ENCODE assay signal across 23 mouse cellular contexts in the genomic region with DNA sequence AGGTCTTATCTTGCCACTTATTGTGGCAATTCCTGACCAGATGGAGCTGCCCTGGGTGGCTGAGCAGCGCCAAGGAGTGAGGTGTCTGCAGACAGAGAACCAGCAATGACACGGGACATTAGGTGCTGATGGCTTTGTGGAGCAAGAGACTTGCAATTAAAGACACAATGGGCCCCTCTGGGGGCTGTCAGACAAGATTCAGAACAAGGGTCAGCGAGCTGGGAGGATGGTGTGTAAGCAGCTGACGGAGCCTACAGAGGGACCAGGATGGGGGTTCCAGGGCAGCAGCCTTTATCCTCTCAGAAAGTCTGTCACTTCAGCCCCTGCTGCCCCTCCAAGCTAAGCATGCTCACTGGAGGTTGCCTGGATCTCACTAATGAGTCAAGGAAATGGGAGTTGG.
A peak's percentile ranks its signal among the peaks of the same experiment; 100 is the strongest.
DNase-seq lines count a peak whose midpoint lies in the region; ATAC-seq lines count a peak whose summit lies in the region.
"Had no signal": no experiment of that assay in that cellular context is flagged by ENCODE, and none has a peak within 500 bp of the region (broad histone marks: within the 10 kb centered on the region; RNA-seq: fewer than 3 reads in every experiment).

No protein-coding gene starts in this region.

- WGBS in forebrain, embryonic 13.5 days: 30% methylated on average over 4 of the region's 4 CpGs
- 34% methylated on average over 4 of the region's 4 CpGs for WGBS in forebrain, embryonic 16.5 days
- 54% methylated on average over 4 of the region's 4 CpGs for WGBS in midbrain, embryonic 11.5 days
- 41% methylated on average over 4 of the region's 4 CpGs for WGBS in midbrain, embryonic 15.5 days
- WGBS in liver, embryonic 11.5 days: 39% methylated on average over 4 of the region's 4 CpGs

- H3K27me3 ChIP-seq in forebrain, embryonic 13.5 days: peaks cover 12% of the 10 kb centered on the region; the same call in 1 of the 2 replicates
- no peaks in the 10 kb centered on the region for H3K27me3 ChIP-seq in forebrain, embryonic 16.5 days (replicated peaks; ENCODE audit: control insufficient read depth, insufficient read depth, low read length)
- peaks cover 3% of the 10 kb centered on the region; the same call in 1 of the 2 replicates for H3K27me3 ChIP-seq in midbrain, embryonic 11.5 days (ENCODE audit: control insufficient read depth, insufficient read depth, low read length)
- H3K27me3 ChIP-seq in midbrain, embryonic 15.5 days (replicated peaks): no peaks in the 10 kb centered on the region
- peaks cover 18% of the 10 kb centered on the region for H3K27me3 ChIP-seq in liver, embryonic 11.5 days (replicated peaks; ENCODE audit: control insufficient read depth, insufficient read depth, low read length)
- H3K27me3 ChIP-seq: forebrain, embryonic 15.5 days had no signal

- no peak overlapping the region for H3K4me3 ChIP-seq in forebrain, embryonic 13.5 days
- H3K4me3 ChIP-seq in forebrain, embryonic 16.5 days (replicated peaks; ENCODE audit: low read length): no peak overlapping the region
- no peak overlapping the region for H3K4me3 ChIP-seq in midbrain, embryonic 11.5 days (ENCODE audit: low read depth, low read length)
- no peak overlapping the region for H3K4me3 ChIP-seq in midbrain, embryonic 15.5 days
- no peak overlapping the region for H3K4me3 ChIP-seq in liver, embryonic 11.5 days (ENCODE audit: low read depth, low read length)
- H3K4me3 ChIP-seq: embryonic facial prominence, embryonic 12.5 days; embryonic facial prominence, embryonic 15.5 days; forebrain, embryonic 15.5 days; heart, adult 2 months; heart, embryonic 10.5 days; heart, embryonic 13.5 days; hindbrain, embryonic 12.5 days; hindbrain, embryonic 15.5 days; intestine, embryonic 15.5 days had no signal

- peaks cover 51% of the 10 kb centered on the region for H3K4me1 ChIP-seq in forebrain, embryonic 13.5 days
- peaks cover 42% of the 10 kb centered on the region for H3K4me1 ChIP-seq in forebrain, embryonic 16.5 days (replicated peaks; ENCODE audit: control insufficient read depth, insufficient read depth, low read length)
- H3K4me1 ChIP-seq in midbrain, embryonic 11.5 days (ENCODE audit: control insufficient read depth, insufficient read depth, low read length): peaks cover 9% of the 10 kb centered on the region; the same call in 1 of the 2 replicates
- peaks cover 30% of the 10 kb centered on the region for H3K4me1 ChIP-seq in midbrain, embryonic 15.5 days
- H3K4me1 ChIP-seq in liver, embryonic 11.5 days (replicated peaks; ENCODE audit: control insufficient read depth, insufficient read depth, low read length): no peaks in the 10 kb centered on the region
- H3K4me1 ChIP-seq: embryonic facial prominence, embryonic 12.5 days; heart, embryonic 10.5 days; heart, embryonic 13.5 days; intestine, embryonic 15.5 days had no signal

- DNase-seq in midbrain, embryonic 11.5 days (ENCODE audit: low spot score, missing footprints): peak; percentile 53
- DNase-seq in retina, embryonic 14.5 days (ENCODE audit: low spot score): peak; percentile 63
- DNase-seq in liver, embryonic 11.5 days (ENCODE audit: low spot score): no peak
- DNase-seq: adrenal gland, adult 2 months; cerebellum, adult 2 months; cerebellum, adult 9-11 months; gastrocnemius, postnatal 10 days; gastrocnemius, postnatal 36 days; heart, adult 2 months; heart, postnatal 14 days; heart, postnatal 4 days had no signal

- H3K27ac ChIP-seq in forebrain, embryonic 13.5 days: peak overlapping the region; percentile 11; the same call in 1 of the 2 replicates
- H3K27ac ChIP-seq in forebrain, embryonic 16.5 days (ENCODE audit: low read length): no peak overlapping the region
- H3K27ac ChIP-seq in midbrain, embryonic 11.5 days (ENCODE audit: low read depth, low read length): no peak overlapping the region
- no peak overlapping the region for H3K27ac ChIP-seq in midbrain, embryonic 15.5 days
- H3K27ac ChIP-seq in liver, embryonic 11.5 days (ENCODE audit: low read depth, low read length): no peak overlapping the region
- H3K27ac ChIP-seq: embryonic facial prominence, embryonic 12.5 days; embryonic facial prominence, embryonic 15.5 days; forebrain, embryonic 15.5 days; heart, adult 2 months; heart, embryonic 10.5 days; heart, embryonic 13.5 days; hindbrain, embryonic 12.5 days; hindbrain, embryonic 15.5 days; intestine, embryonic 15.5 days had no signal

- 0 out of 2 replicates have a peak, but pooled peaks cover 5% of the 10 kb centered on the region for H3K9me3 ChIP-seq in forebrain, embryonic 13.5 days (replicated peaks)
- H3K9me3 ChIP-seq in forebrain, embryonic 16.5 days (ENCODE audit: control insufficient read depth, low read length): no peaks in the 10 kb centered on the region
- H3K9me3 ChIP-seq in midbrain, embryonic 11.5 days (ENCODE audit: control insufficient read depth, low read length): no peaks in the 10 kb centered on the region; the same call in 1 of the 2 replicates
- no peaks in the 10 kb centered on the region for H3K9me3 ChIP-seq in midbrain, embryonic 15.5 days
- no peaks in the 10 kb centered on the region for H3K9me3 ChIP-seq in liver, embryonic 11.5 days (ENCODE audit: control insufficient read depth, low read length)
- H3K9me3 ChIP-seq: embryonic facial prominence, embryonic 12.5 days; embryonic facial prominence, embryonic 15.5 days; forebrain, embryonic 15.5 days; heart, embryonic 10.5 days; hindbrain, embryonic 12.5 days; hindbrain, embryonic 15.5 days; intestine, embryonic 15.5 days had no signal

- H3K9ac ChIP-seq in forebrain, embryonic 13.5 days: no peak overlapping the region
- H3K9ac ChIP-seq in forebrain, embryonic 16.5 days (replicated peaks; ENCODE audit: low read depth, low read length): no peak overlapping the region
- no peak overlapping the region for H3K9ac ChIP-seq in midbrain, embryonic 11.5 days (ENCODE audit: low read length)
- no peak overlapping the region for H3K9ac ChIP-seq in midbrain, embryonic 15.5 days
- no peak overlapping the region for H3K9ac ChIP-seq in liver, embryonic 11.5 days (ENCODE audit: low read depth, low read length)
- H3K9ac ChIP-seq: embryonic facial prominence, embryonic 12.5 days; embryonic facial prominence, embryonic 15.5 days; forebrain, embryonic 15.5 days; heart, embryonic 13.5 days; hindbrain, embryonic 12.5 days; hindbrain, embryonic 15.5 days; intestine, embryonic 15.5 days had no signal

- H3K4me2 ChIP-seq in forebrain, embryonic 13.5 days: no peak overlapping the region
- H3K4me2 ChIP-seq in forebrain, embryonic 16.5 days (ENCODE audit: low read length): no peak overlapping the region
- H3K4me2 ChIP-seq in midbrain, embryonic 11.5 days: no peak overlapping the region
- H3K4me2 ChIP-seq in midbrain, embryonic 15.5 days: no peak overlapping the region
- no peak overlapping the region for H3K4me2 ChIP-seq in liver, embryonic 11.5 days
- H3K4me2 ChIP-seq: embryonic facial prominence, embryonic 12.5 days; embryonic facial prominence, embryonic 15.5 days; forebrain, embryonic 15.5 days; heart, embryonic 13.5 days; hindbrain, embryonic 12.5 days; hindbrain, embryonic 15.5 days; intestine, embryonic 15.5 days had no signal

- no peaks in the 10 kb centered on the region for H3K36me3 ChIP-seq in forebrain, embryonic 13.5 days (ENCODE audit: poor library complexity, severe bottlenecking)
- no peaks in the 10 kb centered on the region for H3K36me3 ChIP-seq in forebrain, embryonic 16.5 days (ENCODE audit: control insufficient read depth, insufficient read depth)
- H3K36me3 ChIP-seq in midbrain, embryonic 11.5 days (ENCODE audit: control insufficient read depth, insufficient read depth, low read length): no peaks in the 10 kb centered on the region
- H3K36me3 ChIP-seq in midbrain, embryonic 15.5 days (replicated peaks): no peaks in the 10 kb centered on the region
- H3K36me3 ChIP-seq in liver, embryonic 11.5 days (ENCODE audit: control insufficient read depth, insufficient read depth, low read length): no peaks in the 10 kb centered on the region
- H3K36me3 ChIP-seq: embryonic facial prominence, embryonic 12.5 days; embryonic facial prominence, embryonic 15.5 days; forebrain, embryonic 15.5 days; heart, embryonic 10.5 days; heart, embryonic 13.5 days; hindbrain, embryonic 12.5 days; hindbrain, embryonic 15.5 days; intestine, embryonic 15.5 days had no signal

- no peak for ATAC-seq in forebrain, embryonic 13.5 days
- ATAC-seq in forebrain, embryonic 16.5 days: no peak
- ATAC-seq in midbrain, embryonic 11.5 days (ENCODE audit: low FRiP score): no peak
- no peak for ATAC-seq in midbrain, embryonic 15.5 days (replicated peaks)
- no peak for ATAC-seq in liver, embryonic 11.5 days (replicated peaks; ENCODE audit: low FRiP score)
- ATAC-seq: CD4-positive, CD25-positive, alpha-beta regulatory T cell, adult 4 months; forebrain, embryonic 15.5 days; intestine, embryonic 15.5 days had no signal
